Mouse (Mus musculus) heart, adult 2 months (tissue): ENCODE measurements around the gene Ap5z1. TPM values are rescaled to one million over a fixed set of nuclear protein-coding genes. Genes with fewer than 3 reads are reported as not detected.

Experiments used
- DNase-seq, 2 experiments: peaks; one replicate each; pipeline ENCODE4 v3.0.0; 2021
- H3K27ac ChIP-seq: fragments of 200-600 bp; 2 replicates; pipeline ENCODE4 v1.8.1; 2022
- H3K27me3 ChIP-seq: fragments of 200-500 bp; 2 replicates; pipeline ENCODE4 v1.6.1; 2012; ENCODE audit warnings: mild to moderate bottlenecking, low read length, inconsistent platforms, mixed read lengths; ENCODE audit not compliant: control insufficient read depth, insufficient read depth
- H3K36me3 ChIP-seq: fragments of 200-500 bp; 2 replicates; pipeline ENCODE4 v1.6.1; 2012; ENCODE audit warnings: low read length, inconsistent platforms; ENCODE audit not compliant: control insufficient read depth, insufficient read depth
- H3K4me1 ChIP-seq: fragments of 200-500 bp; 2 replicates; pipeline ENCODE4 v1.6.1; 2011; ENCODE audit warnings: low read length; ENCODE audit not compliant: control insufficient read depth, insufficient read depth
- H3K4me3 ChIP-seq: fragments of 200-600 bp; 2 replicates; pipeline ENCODE4 v1.8.1; 2022
- H3K79me2 ChIP-seq: fragments of 200-500 bp; replicated peaks from 2 replicates; pipeline ENCODE4 v1.6.1; 2012; ENCODE audit warnings: mild to moderate bottlenecking, inconsistent platforms, low read length, moderate library complexity, mixed read lengths; ENCODE audit not compliant: control insufficient read depth, insufficient read depth
- H3K9ac ChIP-seq: fragments of 200-500 bp; 2 replicates; pipeline ENCODE4 v1.6.1; 2012; ENCODE audit warnings: low read depth, mild to moderate bottlenecking, control low read depth, inconsistent platforms, low read length, mixed read lengths
- CTCF ChIP-seq: fragments of 200-600 bp; IDR thresholded peaks from 2 replicates; pipeline ENCODE4 v1.8.1; 2022; ENCODE audit warnings: antibody characterized with exemption, mild to moderate bottlenecking, moderate library complexity
- EP300 ChIP-seq: fragments of 200-500 bp; IDR thresholded peaks from 2 replicates; pipeline ENCODE4 v1.6.1; 2011; ENCODE audit warnings: low read depth, low read length, control low read depth; ENCODE audit not compliant: insufficient read depth
- POLR2A ChIP-seq: fragments of 200-500 bp; IDR thresholded peaks from 2 replicates; pipeline ENCODE4 v1.6.1; 2011; ENCODE audit warnings: mild to moderate bottlenecking, low read depth, low read length, control low read depth; ENCODE audit not compliant: insufficient read depth
- WGBS: fragments of 180-500 bp; shearing (Covaris S2); methylation state at CpG from one replicate; pipeline ENCODE4 v1.1.7; 2018; 5-methylcytosine and 5-hydroxymethylcytosine counted together
- intact Hi-C: fragments of 180-260 bp; cut with DNase I; formaldehyde crosslinking; loops from one replicate; pipeline ENCODE4 v1.15.1; 2025
- long read RNA-seq: library from polyadenylated mRNA; stranded (forward); transcript quantifications from one replicate; pipeline ENCODE4 v2.0.0, GENCODE M21; 2021
- polyA plus RNA-seq: library from polyadenylated mRNA; depleted of rRNA; stranded (reverse); fragments of >200 nt; gene quantifications from 2 replicates; pipeline ENCODE4 v1.2.3, GENCODE M21; 2012; rRNA removed
- total RNA-seq, 2 experiments: library from RNA; stranded (reverse); gene quantifications; 2 replicates each; pipeline ENCODE4 v1.2.3; 2021

The Ap5z1 gene
- 1 to 10 TPM; 5.4 to 6.4 TPM for total RNA-seq
- 13.0 and 23.6 TPM in 2 replicates for polyA plus RNA-seq
- long read RNA-seq, partial matches to known transcripts: 2 of 9 reads
- long read RNA-seq, other reads (novel, unspliced or antisense): 4 of 9 reads

GRCm38 (mm10) chr5:142463461-142464454, at the start of gene Ap5z1:
TSS of gene Ap5z1 (plus strand) at chr5:142463944.
- peak; percentile 91 to 95 for DNase-seq
- intact Hi-C loops: loop anchor here (1.0 to 2.0 kb wide), 3 partner anchors 23 to 96 kb away; no protein-coding TSS in a partner anchor
- peaks cover 4% of the 10 kb centered on the region; the same call in 1 of the 2 replicates for H3K4me1 ChIP-seq
- peak within 1 kb of the TSS; percentile 83 for H3K9ac ChIP-seq
- WGBS: 2% methylated on average over 60 of the region's 60 CpGs
- H3K79me2 ChIP-seq: no peaks in the 10 kb centered on the region
- TF ChIP-seq CTCF: no peak
- TF ChIP-seq POLR2A: peak; percentile 79
- TF ChIP-seq EP300: peak; percentile 46; the same call in 1 of the 2 replicates
- H3K4me3 ChIP-seq: peak within 1 kb of the TSS; percentile 93
- H3K27me3 ChIP-seq: no peaks in the 10 kb centered on the region
- H3K36me3 ChIP-seq: no peaks in the 10 kb centered on the region
- peak within 1 kb of the TSS; percentile 70 for H3K27ac ChIP-seq

GRCm38 (mm10) chr5:142415401-142415800, 48.3 kb upstream of the Ap5z1 start:
- Histone ChIP-seq H3K9ac (no peak overlapping the region), H3K4me3 (no peak overlapping the region), H3K4me1 (peaks cover 16% of the 10 kb centered on the region), H3K27me3 (no peaks in the 10 kb centered on the region), H3K79me2 (peaks cover 11% of the 10 kb centered on the region), H3K36me3 (peaks cover 2% of the 10 kb centered on the region), H3K27ac (no peak overlapping the region)
- intact Hi-C loops: no loop called here
- TF ChIP-seq CTCF (no peak), POLR2A (no peak), EP300 (no peak)
- no peak for DNase-seq
- 80% methylated on average over 6 of the region's 6 CpGs for WGBS

- peaks cover 11% of the 10 kb centered on the region for H3K79me2 ChIP-seq
- H3K27me3 ChIP-seq: no peaks in the 10 kb centered on the region
- intact Hi-C loops: no loop called here
- TF ChIP-seq CTCF (no peak), EP300 (no peak), POLR2A (no peak)
- no peak overlapping the region for H3K4me3 ChIP-seq
- no peak overlapping the region for H3K9ac ChIP-seq
- peaks cover 2% of the 10 kb centered on the region for H3K36me3 ChIP-seq
- peak in 1 of 2 experiments; percentile 46 for DNase-seq
- H3K4me1 ChIP-seq: peaks cover 17% of the 10 kb centered on the region
- 16% methylated on average over 14 of the region's 14 CpGs for WGBS
- peak overlapping the region; percentile 30 for H3K27ac ChIP-seq
Measured at GRCm38 (mm10) chr5:142416070-142416775, 47.5 kb upstream of the Ap5z1 start.

GRCm38 (mm10) chr5:142417104-142417503, 46.6 kb upstream of the Ap5z1 start:
- Histone ChIP-seq H3K79me2 (peaks cover 11% of the 10 kb centered on the region), H3K9ac (no peak overlapping the region), H3K4me1 (peaks cover 17% of the 10 kb centered on the region), H3K27me3 (no peaks in the 10 kb centered on the region), H3K27ac (no peak overlapping the region; the same call in 1 of the 2 replicates), H3K4me3 (no peak overlapping the region), H3K36me3 (peaks cover 2% of the 10 kb centered on the region)
- peak in 1 of 2 experiments; percentile 2 for DNase-seq
- WGBS: 86% methylated on average over 3 of the region's 3 CpGs
- intact Hi-C loops: no loop called here
- TF ChIP-seq POLR2A (no peak), CTCF (no peak), EP300 (no peak)

GRCm38 (mm10) chr5:142417876-142418275, 45.9 kb upstream of the Ap5z1 start:
- no peaks in the 10 kb centered on the region; the same call in 1 of the 2 replicates for H3K36me3 ChIP-seq
- peaks cover 10% of the 10 kb centered on the region for H3K79me2 ChIP-seq
- H3K27ac ChIP-seq: no peak overlapping the region
- H3K27me3 ChIP-seq: no peaks in the 10 kb centered on the region
- 80% methylated on average over 9 of the region's 9 CpGs for WGBS
- TF ChIP-seq EP300: no peak
- TF ChIP-seq POLR2A: no peak
- TF ChIP-seq CTCF: no peak
- intact Hi-C loops: no loop called here
- no peak for DNase-seq
- no peak overlapping the region for H3K4me3 ChIP-seq
- no peak overlapping the region for H3K9ac ChIP-seq
- peaks cover 11% of the 10 kb centered on the region for H3K4me1 ChIP-seq
